Mouse (Mus musculus): Measurements from ENCODE around the gene Zar1.

Zar1 gene

DNA sequence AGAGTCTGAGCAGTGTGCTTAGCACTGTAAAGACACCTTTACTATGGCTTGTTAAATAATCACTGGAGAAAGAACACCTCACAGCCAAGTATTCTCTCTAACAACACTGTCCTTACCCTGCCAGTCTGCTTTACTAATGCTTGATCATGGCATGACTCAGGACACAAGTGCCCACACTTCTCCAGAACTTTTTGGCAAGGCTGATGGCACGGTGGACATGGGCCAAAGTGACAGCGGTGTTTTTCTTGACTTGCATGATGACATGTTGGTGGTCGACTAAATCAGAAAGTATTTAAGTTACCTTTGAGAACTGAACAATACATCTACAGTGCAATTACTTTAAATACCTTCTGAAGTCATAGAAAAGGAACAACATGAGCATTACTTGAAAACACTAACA lies 52.2 kb downstream of the Zar1 start:
- in situ Hi-C loops (cut with MboI; ENCODE audit: low pct_unique_long_range_greater_than_20kb in 1 of 2, low sequenced_read_pairs in 2 of 2, unreplicated experiment in 1 of 2) = no loop called here
